Mouse (Mus musculus) right cerebral cortex, postnatal 25 days (tissue): ENCODE results near the gene Ehf.

Experiments
- DNase-seq: peaks from one replicate; pipeline ENCODE4 v3.0.0; 2022

The Ehf gene

DNA sequence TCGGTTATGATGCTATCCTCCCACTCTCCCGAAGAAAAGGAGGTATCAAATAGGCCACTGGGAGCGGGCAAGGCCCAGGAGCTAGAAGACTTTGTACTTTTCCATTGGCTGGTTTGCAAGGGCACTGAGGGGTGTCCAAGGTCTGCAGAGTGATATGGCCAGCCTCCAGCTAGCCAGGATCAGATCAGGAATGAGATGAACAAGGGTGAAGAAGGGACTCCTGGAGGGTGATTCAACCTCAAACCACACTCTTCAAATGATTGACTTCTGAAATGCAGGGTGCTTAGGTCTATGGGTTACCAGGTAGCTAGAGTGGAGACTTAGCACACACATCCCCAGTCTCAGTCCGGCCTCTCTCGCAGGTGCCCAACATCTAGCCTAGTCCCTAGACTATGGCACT is 9.3 kb downstream of the Ehf start:
- no peak for DNase-seq

DNA sequence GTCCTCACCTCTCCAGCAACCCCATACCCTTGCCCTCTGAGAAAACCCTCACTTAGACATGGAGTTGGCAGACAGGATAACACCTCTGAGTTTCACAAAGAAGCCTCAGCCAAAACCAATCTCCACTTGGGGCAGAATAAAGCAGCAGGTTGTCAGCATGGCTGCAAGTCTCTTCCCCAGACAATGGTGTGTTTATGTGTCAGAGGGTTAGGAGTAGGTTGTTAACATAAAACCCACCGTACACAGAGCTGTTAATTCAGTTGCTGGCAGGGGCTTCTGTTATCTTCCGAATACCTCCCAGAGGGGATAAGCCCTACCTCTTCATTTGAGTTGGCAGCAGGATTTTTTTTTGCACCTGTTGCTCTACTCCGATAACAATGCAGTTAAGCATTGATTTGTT is 9.9 kb downstream of the Ehf start:
- DNase-seq: no peak

DNA sequence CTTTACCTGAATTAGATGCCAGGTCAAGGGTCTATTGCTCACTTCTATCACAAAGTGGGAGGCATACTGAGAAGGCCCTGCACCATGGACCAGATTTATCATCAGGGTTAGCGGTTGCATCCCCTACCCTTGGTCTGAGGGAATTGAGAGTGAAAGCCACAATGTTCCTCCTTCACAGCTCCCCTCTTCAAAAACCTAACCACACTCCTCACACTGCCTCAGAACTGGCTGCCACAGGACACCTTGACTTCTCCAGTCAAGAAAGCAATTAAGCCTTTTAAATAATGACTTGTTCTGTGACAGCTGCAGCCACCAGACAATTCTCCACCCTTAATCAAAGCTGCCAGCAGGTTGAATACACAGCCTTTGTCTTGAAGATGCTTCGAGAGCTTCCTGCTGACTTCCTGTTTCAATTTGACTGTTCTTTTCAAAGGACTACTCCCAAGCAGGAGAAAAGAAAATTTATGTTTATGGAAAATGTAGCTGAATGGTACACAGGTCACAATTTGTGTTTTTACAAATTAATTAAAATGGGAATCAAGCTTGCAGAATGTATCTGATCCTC is 12.3 kb downstream of the Ehf start:
- no peak for DNase-seq

DNA sequence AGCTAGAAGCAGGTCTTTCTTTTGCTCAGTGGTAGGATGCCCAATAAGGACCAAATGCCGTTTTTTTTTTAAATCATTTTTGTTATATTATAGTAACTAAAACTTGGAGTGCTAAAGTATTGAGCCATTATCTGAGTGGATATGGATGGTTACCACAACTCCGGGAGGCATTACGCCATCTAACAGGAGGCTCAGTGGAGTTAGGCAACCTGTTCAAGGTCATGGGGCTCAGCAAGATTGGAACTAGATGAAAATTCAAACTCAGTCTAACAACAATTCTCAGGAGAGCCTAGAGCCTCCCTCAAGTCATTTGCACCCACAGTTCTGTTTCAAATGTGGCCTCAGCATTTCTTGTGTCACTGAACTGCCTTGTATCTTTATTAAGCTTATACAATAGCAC is 12.9 kb downstream of the Ehf start:
- DNase-seq: no peak

DNA sequence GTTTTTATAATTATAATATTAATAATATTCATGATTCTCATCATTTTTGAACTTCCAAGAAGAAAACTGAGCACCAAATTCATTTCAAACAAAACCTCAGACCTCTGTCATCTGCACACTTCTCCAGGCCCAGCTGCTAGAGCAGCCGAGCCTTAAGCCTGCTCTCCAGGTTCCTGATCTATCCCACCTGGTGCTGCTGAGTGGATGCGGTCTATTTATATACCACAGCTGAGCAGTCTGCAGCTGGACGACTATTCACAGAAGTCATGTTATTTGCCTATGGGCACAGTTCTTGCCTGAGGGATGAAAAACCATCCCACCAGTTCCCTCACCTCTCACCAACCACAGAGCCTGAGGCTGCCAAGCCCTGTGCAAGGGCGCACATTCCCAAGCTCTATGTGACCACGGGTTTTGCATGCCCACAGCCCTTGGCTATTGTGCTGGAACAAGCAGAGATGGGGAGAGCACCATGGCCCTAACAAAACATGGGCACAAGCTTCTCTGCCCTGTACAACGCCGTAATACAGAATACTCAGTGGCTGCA is 13.6 kb downstream of the Ehf start:
- DNase-seq: no peak

DNA sequence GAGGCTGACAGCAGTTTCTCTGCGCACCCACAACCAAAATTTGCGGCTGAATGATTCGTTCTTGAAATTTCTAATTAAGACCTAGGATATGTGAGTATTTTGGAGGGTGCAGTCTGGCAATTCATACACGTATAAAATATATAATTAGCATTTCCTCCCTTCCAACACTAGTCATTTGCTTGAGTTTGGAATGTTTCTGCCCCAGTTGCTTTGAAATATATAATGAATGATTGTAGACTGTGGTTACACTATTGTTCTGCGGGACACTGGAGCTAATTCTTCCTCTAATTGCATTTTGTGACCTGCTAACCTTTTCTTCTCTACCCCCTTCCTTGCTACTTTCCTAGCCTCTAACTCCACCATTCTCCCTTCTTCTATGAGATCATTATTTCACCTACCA is 15.4 kb downstream of the Ehf start:
- DNase-seq: no peak

DNA sequence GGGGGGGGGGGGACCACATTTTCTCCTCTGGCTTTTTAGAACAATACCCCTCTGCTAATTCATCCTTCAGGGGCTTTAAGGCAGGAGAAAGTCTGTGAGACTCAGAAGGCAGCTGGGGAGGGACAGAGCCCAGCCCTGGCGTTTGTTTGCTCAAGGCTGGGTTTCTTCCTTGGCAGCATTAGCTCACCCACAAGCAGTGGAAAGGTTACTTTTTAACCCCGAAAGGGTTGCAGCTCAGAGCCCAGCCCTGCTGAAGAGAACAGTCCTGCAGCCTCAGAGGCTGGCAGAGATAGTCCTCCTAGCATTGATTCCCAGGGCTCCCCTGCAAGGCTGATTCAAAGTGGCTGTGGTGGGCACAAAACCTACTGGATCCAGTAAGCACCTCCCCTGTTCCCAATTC is 17.5 kb downstream of the Ehf start:
- no peak for DNase-seq

DNA sequence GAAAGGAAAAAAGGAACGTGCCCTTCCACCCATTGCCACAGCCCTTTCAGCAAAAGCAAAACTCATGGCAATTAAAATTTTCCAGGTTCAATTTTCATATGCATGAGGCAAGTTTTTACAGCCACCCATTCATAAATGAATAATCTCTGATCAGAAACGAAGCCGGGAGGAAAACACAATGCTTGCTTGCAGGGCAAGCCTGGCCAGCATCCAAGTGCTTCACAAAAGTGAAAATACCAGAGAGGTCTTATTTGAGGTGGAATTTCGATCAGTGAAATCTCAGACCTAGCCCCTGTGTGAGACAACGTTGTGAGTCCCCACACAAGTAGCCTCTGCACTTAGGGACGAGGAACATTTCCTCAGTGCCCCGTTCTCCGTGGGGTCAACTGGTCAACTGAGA is 19.3 kb downstream of the Ehf start:
- no peak for DNase-seq

DNA sequence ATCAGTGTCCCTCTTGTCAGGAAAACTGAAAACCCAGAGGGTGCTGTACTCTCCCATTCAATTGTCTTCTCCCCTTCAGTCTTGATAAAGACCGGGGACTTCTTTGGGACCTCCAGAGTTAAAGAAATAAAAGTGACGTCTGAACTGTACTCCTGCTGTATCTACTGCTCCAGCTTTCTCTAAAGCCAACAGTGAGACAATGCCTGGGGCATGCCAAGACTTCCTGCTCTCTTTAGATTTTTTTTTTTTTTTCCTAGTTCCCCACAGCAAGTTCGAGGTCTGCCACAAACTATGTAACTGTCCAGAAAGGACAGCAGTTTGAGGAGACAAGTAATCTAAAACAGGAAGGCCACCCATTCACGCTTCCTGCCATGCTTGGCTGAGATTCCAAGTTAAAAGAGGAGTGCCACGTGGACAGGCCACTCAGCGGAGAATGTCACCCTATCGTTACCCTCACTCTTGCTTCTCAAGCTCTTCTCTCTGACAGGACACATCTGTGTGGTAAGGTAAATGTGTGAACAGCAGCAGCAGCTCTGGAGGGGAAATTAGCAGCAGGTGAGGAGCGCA is 20.8 kb downstream of the Ehf start:
- no peak for DNase-seq

DNA sequence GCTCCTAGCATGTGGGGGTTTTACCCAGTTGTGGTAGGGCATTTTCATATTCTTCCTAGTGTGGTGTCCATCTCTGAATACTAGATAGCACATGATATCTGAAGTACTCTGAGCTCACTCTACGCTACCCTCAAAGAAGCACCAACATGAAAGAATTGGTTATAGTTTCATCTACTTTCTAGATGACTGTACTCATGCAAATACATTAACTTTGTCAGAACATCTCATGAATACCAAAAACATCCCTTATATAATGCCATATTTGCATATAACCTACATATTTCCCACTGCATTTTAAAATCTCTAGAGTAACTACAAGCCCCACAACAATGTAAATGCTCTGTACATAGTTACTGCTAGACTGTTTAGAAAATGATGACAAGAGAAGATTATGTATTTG is 23.2 kb downstream of the Ehf start:
- DNase-seq: no peak

DNA sequence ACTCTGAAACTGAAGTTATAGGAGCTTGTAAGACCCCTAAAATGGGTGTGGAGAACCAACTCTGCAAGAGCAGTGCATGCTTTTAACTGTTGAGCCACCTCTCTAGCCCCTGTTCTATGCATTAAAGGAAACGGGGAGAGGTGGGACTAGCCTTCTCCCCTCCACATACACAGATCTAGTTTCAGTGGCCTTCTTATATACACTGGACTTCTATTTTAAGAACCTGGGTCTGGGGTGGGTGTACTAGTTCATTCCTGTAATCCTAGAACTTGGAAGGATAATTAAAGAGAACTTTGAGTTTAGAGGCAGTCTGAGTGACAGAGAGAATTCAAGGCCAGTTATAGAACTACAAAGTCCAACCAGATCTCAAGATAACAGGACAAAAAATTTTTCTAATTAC is 24.6 kb downstream of the Ehf start:
- no peak for DNase-seq

DNA sequence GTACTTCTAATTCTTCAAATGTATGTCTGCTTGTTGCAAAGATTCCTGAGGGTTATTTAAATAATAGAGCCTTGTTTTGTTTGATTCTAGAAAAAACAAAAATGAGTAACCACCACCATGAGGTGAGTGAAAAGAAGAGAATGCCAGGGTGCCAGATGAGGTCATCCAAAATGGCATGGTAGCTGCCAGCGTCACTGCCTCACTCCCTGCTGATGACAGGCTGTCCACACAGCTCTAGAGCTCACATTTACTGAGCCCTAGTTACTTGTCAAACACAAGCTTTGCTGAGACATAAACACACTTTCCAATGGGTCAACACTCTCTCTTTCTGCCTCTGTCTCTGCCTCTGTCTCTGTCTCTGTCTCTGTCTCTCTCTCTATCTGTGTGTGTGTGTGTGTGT is 25.3 kb downstream of the Ehf start:
- no peak for DNase-seq

DNA sequence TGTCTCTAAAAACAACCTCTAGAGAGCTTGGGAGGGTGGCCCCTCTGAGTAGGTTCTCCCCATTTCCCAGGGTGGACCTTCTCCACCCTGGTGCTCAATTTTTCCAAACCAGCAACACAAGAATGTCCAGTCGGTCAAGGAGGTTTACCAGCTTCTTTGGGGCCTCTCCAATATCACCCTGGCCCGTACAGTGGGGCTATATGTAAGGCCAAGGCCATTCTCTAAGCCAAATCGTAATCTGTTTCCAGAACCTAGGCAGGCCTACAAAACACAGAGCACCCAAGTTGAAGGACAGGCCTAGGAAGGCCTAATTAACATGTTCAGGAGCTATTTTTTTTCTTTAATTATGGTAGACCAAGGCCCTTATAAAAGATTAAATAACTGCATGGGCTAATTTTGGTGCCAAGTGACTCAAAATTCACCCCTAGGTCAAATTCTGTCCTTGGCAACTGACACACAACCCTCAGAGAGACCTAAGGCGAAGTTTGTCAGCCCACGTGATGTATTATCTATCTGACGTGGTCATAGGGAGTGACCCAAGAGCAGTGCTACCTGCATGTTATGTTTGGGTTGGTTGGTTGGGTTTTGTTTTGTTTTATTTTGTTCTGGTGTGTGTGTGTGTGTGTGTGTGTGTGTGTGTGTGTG is 27.6 kb downstream of the Ehf start:
- DNase-seq: no peak

DNA sequence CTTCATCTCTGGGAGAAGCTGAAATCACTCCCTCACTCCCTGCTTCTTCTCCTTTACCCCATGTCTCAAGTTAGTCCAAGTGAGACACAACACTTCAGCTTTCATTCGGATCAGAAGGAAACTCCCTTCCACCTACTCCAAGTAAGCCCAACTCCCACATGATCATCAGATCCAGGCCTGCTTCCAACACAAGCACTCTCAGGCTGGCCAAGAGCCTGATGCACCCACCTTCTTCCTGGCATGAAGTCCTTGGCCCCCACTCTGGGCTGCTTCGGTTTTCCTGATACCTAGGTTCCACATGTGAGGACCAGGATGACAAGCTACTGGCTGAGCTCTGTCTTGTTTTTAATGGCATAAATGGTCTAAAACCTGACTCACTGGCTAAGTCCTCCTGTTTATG is 28.3 kb downstream of the Ehf start:
- DNase-seq: peak; percentile 32

DNA sequence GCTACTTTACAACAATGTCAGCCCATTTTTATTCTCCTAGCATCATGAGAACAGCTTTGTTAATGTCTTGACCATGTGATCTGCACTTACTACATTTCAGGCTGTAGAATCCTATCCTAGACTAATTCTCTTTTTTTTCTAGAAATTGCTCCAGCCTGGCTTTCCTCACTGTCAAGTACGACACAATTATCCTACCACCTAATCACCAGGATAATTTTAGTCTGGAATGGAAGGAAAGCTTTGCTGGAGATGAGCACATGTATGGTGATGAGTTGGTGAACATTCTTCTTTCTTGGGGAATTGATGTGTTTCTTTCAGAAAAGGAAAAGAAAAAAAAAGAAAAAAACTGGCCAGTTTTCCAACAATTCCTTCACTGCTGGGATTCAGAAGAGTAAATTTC is 28.8 kb downstream of the Ehf start:
- no peak for DNase-seq

DNA sequence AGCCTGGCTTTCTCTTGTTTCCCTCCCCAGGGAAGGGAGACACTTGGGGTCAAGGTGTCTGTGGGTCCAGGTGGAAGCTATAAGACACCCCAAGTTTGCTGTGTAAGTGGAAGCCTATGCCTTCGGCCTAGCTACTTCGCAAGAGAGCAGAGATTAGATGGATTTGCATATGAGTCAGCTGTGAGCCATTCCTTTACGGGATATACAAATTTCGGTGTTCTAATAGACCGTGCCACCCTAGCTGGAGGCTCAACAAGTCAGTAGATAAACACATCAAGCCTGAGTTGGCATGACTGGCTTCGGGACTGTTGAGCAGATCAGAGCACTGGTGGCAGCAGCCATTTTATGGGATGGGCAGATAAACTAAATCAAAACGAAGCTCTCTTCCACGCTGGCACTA is 31.6 kb downstream of the Ehf start:
- DNase-seq: no peak

DNA sequence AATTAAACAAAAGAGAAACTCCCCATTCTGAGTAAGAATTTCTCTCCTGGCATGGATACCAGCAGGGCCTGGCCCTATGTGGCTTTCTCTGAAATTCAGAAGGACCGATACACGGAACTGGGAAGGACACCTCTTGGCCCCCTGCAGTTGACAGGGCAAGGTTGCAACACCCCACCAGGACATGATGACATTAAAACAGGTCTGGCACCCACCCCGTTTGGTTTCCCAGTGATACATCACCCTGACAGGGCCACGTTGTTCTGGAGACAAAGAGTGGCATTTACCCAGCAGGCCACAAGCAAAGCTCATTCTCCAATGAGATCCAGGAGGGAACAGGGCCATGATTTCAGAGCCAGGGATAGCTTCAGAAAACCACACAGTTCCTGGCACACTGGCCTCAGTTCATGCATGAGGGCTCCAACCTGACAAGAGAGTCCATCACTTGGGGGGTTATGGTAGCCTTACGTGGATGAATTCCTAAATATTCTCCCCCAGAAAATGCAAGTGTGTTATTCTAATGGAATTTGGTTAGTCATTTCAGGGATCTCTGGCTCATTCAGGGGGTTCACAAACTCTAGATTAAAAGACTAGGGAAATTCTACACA is 32.4 kb downstream of the Ehf start:
- DNase-seq: no peak

DNA sequence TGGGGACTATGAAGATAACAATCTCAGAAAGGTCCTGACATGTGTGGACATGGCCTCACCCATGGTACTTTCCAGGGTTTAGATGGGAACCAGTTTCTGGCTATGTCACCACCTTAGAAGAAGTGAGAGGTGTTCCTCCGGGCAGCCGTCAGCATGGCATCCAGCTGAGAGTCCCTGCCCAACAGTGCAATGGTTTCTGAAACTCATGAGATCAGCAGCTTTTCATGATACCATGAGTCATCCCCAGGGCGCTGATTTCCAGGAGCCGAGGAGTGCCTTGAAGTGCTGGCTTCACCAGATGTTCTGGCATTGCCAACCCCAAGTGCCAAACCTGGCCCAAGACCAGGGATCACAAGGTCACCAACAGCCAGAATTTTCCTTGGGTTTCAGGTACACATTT is 64.0 kb downstream of the Ehf start:
- no peak for DNase-seq

DNA sequence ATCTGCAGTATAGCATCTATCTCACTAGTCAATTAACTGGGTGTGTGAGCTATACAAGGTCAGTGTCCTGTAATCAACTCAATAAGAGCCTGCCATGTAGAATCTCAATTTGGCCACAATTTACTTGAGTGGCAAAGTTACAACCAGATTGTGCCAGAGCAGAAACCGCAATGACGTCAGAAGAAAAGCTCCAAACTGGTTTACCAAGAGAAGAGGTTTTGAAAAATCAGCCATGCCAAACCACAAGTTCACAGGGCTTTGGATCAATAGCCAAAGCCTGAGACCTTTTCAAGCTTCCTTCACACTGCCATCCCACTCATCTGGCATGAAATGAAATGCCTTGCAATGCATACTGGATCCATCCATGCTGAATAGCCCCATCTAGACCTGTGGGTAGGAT is 76.3 kb downstream of the Ehf start:
- no peak for DNase-seq

DNA sequence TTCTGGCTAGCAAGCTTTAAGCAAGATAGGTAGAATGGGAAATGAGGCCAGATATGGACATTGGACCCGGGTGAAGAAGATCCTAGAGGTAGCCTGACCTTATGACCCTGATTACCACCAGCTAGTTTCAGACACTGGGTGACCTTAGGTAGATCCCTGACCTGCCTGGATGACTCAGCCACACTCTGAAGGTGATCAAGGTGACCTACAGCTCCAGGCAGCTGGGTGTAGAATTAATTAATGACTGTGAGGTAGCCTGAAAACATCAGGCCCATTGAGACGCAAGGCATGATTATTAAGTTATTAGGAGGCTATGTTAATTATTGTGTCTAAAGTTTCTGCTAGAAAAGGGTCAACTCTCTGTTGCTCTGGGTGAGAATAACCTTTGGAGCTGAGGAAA is 82.2 kb downstream of the Ehf start:
- no peak for DNase-seq

DNA sequence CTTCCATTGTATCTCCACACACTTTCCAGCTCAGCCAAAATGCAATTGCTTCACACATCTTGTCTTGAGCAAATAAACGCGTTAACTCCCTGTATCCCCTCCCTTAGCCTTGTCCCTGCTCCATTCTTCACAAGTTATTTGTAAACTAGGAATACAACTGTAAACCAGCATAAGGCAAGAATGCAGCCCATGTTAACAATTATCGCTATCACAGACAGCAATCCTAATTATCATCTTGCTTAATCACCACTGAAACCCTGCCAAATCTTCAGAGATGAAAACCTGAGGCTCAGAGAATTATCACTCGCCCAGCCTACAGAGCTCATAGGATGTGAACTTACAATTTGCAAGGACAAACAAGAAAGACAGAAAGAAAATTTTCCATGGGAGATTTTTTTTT is 84.8 kb downstream of the Ehf start:
- DNase-seq: no peak

DNA sequence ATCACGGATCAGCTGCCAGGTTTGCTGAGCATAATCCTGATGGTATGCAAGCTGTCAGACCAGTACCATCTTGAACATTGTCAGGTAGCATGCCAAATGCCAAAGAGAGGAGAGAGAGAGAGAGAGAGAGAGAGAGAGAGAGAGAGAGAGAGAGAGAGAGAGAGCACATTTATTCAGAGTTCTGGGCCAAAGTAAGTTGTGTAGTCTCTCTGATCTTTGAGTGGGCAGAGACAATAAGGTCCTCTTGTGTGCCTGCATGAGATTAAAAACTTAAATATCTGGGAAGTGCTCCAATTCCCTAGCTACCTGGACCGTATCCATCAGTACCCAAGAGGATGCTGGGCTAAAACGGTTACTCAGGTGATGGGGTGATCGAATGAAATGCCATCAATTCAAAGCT is 87.3 kb downstream of the Ehf start:
- DNase-seq: no peak

DNA sequence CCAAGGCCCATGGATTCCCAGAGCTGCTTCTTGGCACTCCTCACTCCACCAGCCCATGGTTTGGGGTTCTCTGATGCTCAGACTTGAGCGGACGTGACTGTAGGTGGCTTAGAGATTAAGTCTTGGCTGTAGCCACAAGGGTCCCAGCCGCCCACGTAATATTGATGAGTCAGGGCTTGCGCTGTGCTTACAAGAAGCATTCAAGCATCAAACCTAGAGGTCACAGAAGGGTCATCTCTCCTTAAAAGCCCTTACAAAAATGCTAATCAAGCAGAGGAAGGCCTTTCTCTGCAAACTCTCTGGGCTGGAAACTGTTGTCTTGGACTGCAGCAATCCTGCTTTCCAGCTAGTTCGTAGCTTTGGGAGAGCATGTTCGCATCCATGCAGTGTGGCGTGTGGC is 88.2 kb downstream of the Ehf start:
- DNase-seq: no peak

DNA sequence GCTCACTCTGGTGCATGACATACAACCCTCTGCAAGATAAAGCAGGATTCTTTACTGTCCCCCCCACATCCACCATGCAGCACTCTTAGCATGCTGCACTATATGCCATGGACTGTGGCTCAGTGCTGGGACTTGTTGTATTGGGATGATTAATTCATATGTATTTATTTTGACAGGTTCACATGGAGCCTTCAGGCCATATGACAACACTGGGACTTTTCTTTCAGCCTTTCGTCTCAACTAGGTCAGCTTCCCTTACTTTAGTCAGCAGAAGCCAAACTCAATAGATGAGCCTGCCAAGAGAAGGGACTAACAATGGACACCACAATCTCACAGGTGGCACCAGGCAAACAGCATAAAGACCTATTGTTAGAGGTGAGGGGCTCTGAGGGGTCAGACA is 89.5 kb downstream of the Ehf start:
- DNase-seq: no peak
